Mouse (Mus musculus): Measurements from ENCODE around the gene Susd1.

- TF ChIP-seq CTCF (conservative IDR thresholded peaks at IDR 0.05; ENCODE audit: low read length) (no peak), POU5F1 (IDR thresholded peaks at IDR 0.05; ENCODE audit: borderline replicate concordance, low read length) (no peak), NANOG (IDR thresholded peaks at IDR 0.05; ENCODE audit: borderline replicate concordance, low read length) (no peak)
Observed at GRCm38 (mm10) chr4:59351938-59352337, 86.5 kb downstream of the Susd1 start.
